Mouse (Mus musculus) heart, embryonic 11.5 days (tissue): ENCODE results near the gene H60c. TPM values are rescaled to one million over a fixed set of nuclear protein-coding genes. Genes with fewer than 3 reads are reported as not detected.
"Not testable (repeated sequence)": the region's sequence is repeated elsewhere in the genome, so short reads cannot be mapped to it uniquely, and the experiment has no call there.

Experiments used
- ATAC-seq: fragments of 200-750 bp; cut with Nextera tagmentation; replicated peaks from 2 replicates; pipeline ENCODE4 v1.8.0; 2017; ENCODE audit warnings: moderate library complexity; ENCODE audit not compliant: insufficient number of reproducible peaks, low FRiP score, low TSS enrichment
- H3K27ac ChIP-seq: fragments of 300-500 bp; sonication (generic); 2 replicates; pipeline ENCODE4 v1.5.1; 2014; ENCODE audit warnings: mild to moderate bottlenecking, low read depth, low read length
- H3K27me3 ChIP-seq: fragments of 300-500 bp; sonication (generic); 2 replicates; pipeline ENCODE4 v1.6.1; 2014; ENCODE audit warnings: mild to moderate bottlenecking, low read length, mixed read lengths; ENCODE audit not compliant: control insufficient read depth, insufficient read depth
- H3K36me3 ChIP-seq: fragments of 300-500 bp; sonication (generic); 2 replicates; pipeline ENCODE4 v1.6.1; 2014; ENCODE audit warnings: mild to moderate bottlenecking, low read length, moderate library complexity, mixed read lengths; ENCODE audit not compliant: control insufficient read depth, insufficient read depth
- H3K4me1 ChIP-seq: fragments of 300-500 bp; sonication (generic); 2 replicates; pipeline ENCODE4 v1.6.1; 2014; ENCODE audit warnings: low read length; ENCODE audit not compliant: control insufficient read depth, insufficient read depth
- H3K4me2 ChIP-seq: fragments of 300-500 bp; sonication (generic); 2 replicates; pipeline ENCODE4 v1.6.1; 2014; ENCODE audit warnings: mild to moderate bottlenecking, moderate library complexity
- H3K4me3 ChIP-seq: fragments of 300-500 bp; sonication (generic); 2 replicates; pipeline ENCODE4 v1.5.1; 2014; ENCODE audit warnings: low read depth, low read length
- H3K9ac ChIP-seq: fragments of 300-500 bp; sonication (generic); 2 replicates; pipeline ENCODE4 v1.6.1; 2014; ENCODE audit warnings: mild to moderate bottlenecking, low read depth, low read length, moderate library complexity
- H3K9me3 ChIP-seq: fragments of 300-500 bp; sonication (generic); replicated peaks from 2 replicates; pipeline ENCODE4 v1.6.1; 2016; ENCODE audit warnings: low read length; ENCODE audit not compliant: control insufficient read depth
- WGBS: fragments of 180-500 bp; shearing (Covaris S2); extraction: QIAGEN DNeasy Blood & Tissue Kit; methylation state at CpG from one replicate; pipeline ENCODE4 v1.1.7; 2014; ENCODE audit not compliant: insufficient replicate concordance; 5-methylcytosine and 5-hydroxymethylcytosine counted together
- polyA plus RNA-seq: library from polyadenylated mRNA; unstranded; fragments of >200 nt; fragmentation: Nextera tagmentation; extraction: Ambion mirVana; gene quantifications from 2 replicates; pipeline ENCODE4 v1.2.1, GENCODE M21; 2014

H60c gene
- polyA plus RNA-seq, 1 experiment from 2014 or later: not detected

- Histone ChIP-seq H3K9me3 (no peaks in the 10 kb centered on the region), H3K9ac (no peak overlapping the region), H3K27me3 (no peaks in the 10 kb centered on the region), H3K4me1 (no peaks in the 10 kb centered on the region), H3K27ac (no peak overlapping the region), H3K4me3 (no peak overlapping the region), H3K36me3 (no peaks in the 10 kb centered on the region), H3K4me2 (no peak overlapping the region)
- WGBS: 78% methylated on average over 2 of the region's 2 CpGs
- ATAC-seq: no peak
Observed at GRCm38 (mm10) chr10:3262784-3263183, 4.8 kb downstream of the H60c start.

GRCm38 (mm10) chr10:3257391-3257790, 10.2 kb downstream of the H60c start:
- Histone ChIP-seq H3K4me2 (no peak overlapping the region), H3K9me3 (peaks cover 3% of the 10 kb centered on the region; the same call in 1 of the 2 replicates), H3K36me3 (no peaks in the 10 kb centered on the region), H3K4me3 (no peak overlapping the region), H3K27me3 (no peaks in the 10 kb centered on the region), H3K4me1 (no peaks in the 10 kb centered on the region), H3K9ac (no peak overlapping the region), H3K27ac (no peak overlapping the region)
- ATAC-seq: no peak; the same call in 1 of the 2 replicates
- WGBS: 81% methylated on average over 3 of the region's 3 CpGs

GRCm38 (mm10) chr10:3238436-3238835, 29.1 kb downstream of the H60c start:
- 80% methylated on average over 5 of the region's 5 CpGs for WGBS
- not testable (repeated sequence) for H3K4me3 ChIP-seq, ATAC-seq

GRCm38 (mm10) chr10:3236638-3237270, 30.8 kb downstream of the H60c start:
- Histone ChIP-seq H3K9me3 (no peaks in the 10 kb centered on the region), H3K4me1 (no peaks in the 10 kb centered on the region), H3K4me3 (no peak overlapping the region), H3K4me2 (no peak overlapping the region), H3K9ac (no peak overlapping the region), H3K36me3 (no peaks in the 10 kb centered on the region), H3K27me3 (no peaks in the 10 kb centered on the region), H3K27ac (no peak overlapping the region)
- ATAC-seq: no peak
- 56% methylated on average over 5 of the region's 5 CpGs for WGBS

More at GRCm38 (mm10) chr10:3238436-3238835, 29.1 kb downstream of the H60c start:
- not testable (repeated sequence) for H3K27ac ChIP-seq, H3K9ac ChIP-seq, H3K4me2 ChIP-seq, H3K27me3 ChIP-seq, H3K9me3 ChIP-seq, H3K36me3 ChIP-seq, H3K4me1 ChIP-seq

- Histone ChIP-seq H3K36me3 (no peaks in the 10 kb centered on the region), H3K27me3 (no peaks in the 10 kb centered on the region), H3K9ac (no peak overlapping the region), H3K4me2 (no peak overlapping the region), H3K27ac (no peak overlapping the region), H3K4me3 (no peak overlapping the region), H3K9me3 (no peaks in the 10 kb centered on the region), H3K4me1 (no peaks in the 10 kb centered on the region)
- no peak for ATAC-seq
- WGBS: 82% methylated on average over 2 of the region's 2 CpGs
Observed at GRCm38 (mm10) chr10:3228447-3229195, 39.0 kb downstream of the H60c start.

Other genes with a start within 250 kb of the H60c start
- 170 and 202 TPM in 2 replicates for gene Ppp1r14c, start 98.3 kb upstream of the H60c start, polyA plus RNA-seq